Mouse (Mus musculus) heart, adult 9 months (tissue): Measurements from ENCODE around the gene Serpinb1c.
"Not testable (repeated sequence)": the region's sequence is repeated elsewhere in the genome, so short reads cannot be mapped to it uniquely, and the experiment has no call there.

Source experiments
- DNase-seq, 2 experiments: peaks; one replicate each; pipeline ENCODE4 v3.0.0; 2022; ENCODE audit warnings: low spot score in 2 of 2

The Serpinb1c gene

DNA sequence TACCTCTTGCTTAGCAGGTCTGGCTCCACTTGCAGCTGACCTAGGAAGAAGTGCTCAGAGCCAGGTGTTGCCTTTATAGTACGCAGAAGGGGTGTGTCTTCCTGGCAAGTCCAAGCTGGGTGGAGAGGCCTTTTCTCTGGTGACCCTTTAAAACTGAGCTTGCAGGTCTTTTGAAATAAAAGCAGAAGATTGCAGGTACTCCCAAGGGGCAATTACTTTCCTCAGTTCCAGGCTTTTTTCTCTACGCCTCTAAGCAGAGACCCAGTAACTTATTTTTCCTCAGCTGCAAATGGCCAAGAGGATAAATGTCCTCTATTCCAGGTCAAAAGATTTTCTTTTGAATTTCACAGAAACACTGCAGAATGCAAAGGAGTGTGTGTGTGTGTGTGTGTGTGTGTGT is at the start of gene Serpinb1c:
Serpinb1c (minus strand) TSS at position 101 of the 400 bp plus-strand sequence.
- no peak for DNase-seq

DNA sequence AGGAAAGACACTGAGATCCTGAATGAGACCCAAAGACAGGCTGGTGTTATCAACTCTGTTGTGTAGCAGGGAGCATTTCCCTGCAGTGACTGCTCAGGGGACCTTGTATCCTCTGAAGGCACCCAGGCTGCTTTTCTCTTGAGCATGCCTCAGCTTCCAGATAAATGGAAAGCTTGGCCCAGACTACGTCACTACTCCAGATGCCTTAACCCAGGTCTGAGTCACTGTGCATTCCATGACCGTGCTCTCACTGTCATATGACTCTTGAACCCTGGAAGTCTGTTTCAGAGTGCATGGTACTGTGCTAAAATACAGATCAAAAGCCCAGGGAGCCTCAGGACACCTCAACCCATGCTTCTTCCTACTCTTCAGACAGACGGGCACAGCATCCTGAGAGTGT is 41.2 kb upstream of the Serpinb1c start:
- DNase-seq, result peak in 1 of 2 experiments; percentile 43

DNA sequence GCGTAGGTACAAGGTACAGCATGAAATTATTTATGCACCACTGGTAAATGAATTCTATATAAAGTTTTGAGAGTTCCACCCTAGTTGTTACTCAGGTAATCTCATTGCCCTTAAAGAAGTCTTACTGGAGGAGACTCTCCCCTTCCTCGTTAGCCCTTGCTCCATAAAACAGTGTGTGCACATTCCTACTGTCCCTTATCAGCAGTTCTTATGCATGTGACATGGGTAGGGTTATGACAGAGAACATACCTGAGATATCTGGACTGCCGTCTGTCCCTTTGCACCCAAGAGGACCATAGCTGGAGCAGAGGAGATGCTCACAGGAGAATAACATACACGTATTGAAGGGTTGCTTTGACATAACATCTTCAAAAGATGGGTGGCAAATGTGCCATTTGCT is 40.3 kb upstream of the Serpinb1c start:
- not testable (repeated sequence) for DNase-seq

DNA sequence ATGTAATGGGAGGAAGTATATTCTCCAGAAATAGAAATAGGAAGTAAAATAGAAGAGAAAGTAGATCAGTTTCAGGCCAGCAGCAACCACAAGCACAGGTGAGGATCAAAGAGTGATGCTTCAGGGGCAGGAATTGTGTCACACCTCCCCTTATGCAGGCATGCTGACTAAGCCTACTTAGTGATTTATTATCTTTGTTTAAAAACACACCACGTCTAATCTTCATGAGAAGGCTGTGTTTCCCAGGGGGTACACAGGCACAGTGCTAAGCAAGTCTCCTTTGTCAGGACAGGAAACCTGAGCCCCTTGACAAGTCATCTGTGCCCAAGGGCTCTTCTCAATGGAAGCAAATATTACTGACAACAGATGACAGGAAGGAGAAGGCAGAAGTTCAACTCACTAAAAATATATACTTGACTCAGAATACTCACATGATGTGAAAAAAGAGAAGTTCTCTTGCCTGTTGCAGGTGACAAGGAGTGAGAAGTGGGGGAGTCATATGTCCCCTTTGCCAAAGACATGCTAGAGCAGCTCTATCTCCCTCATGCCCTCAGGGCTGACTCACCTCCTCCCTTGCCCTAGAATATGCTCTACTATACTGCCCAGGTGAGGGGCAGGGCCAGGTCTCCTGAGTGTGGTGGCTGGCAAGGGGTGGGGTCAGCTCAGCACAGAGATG is 36.8 kb upstream of the Serpinb1c start:
- no peak for DNase-seq

DNA sequence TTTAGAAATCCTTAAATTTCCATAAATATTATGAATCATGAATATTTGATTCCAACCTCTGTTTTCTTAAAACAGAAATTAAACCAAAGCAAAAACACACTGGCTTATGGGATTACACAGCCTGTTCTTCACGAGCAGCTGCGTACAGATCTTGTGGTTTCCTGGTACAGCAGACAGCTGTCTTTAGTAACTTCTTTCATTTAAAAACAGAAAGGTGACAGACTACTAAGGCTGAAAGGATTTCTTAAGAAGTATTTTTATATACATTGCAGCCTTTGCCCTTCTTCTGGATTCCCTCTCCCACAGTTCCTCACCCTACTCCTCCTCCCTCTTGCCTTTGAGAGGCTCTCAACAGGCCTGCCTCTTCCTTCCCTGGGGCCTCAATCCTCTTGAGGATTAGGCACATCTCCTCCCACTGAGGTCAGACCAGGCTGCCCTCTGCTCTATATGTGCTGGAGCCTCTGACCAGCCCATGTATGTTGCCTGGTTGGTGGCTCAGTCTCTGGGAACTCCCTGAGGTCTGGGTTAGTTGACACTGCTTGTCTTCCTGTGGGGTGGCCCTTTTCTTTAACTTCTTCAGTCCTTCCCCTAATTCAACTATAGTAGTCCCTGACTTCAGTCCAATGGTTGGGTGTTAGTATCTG is 31.2 kb upstream of the Serpinb1c start:
- DNase-seq, result no peak

DNA sequence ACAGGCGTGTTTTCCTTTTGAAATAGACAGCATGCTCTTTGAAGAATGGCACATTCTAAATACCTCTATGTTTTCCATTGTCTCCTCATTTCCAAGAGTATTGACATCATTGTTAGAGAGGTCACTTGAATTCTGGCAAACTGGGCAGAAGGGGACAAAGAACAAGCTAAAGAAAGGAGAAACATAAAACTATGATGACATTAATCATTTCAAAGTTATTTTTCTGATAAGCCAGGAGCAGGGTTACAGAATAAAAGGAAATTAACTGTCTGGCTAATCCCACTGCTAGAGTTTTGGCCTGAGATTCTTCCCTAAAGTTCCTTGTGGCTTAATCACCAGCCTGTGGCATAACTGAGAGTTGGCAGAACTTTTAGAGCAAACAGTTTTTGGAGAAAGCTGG is 29.2 kb upstream of the Serpinb1c start:
- DNase-seq, result no peak

DNA sequence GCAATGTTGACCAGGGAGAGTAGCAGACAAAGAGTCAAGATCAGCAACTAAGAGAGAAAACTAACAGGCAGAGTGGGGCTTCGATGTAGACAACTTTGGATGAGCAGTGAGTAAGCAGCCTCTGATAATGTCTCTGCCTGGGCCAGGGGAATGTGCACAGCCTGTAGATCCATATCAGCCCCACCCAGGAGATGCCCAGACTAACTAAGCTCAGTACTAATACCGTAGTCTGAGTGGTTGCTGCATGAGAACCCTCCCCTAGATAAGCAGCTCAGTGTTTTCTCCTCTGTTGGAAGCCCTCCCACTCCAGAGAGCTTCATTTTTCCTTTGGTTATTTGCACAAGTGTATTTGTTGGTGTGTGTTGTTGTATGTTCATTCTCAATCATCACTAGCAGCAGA is 28.6 kb upstream of the Serpinb1c start:
- DNase-seq, result no peak

DNA sequence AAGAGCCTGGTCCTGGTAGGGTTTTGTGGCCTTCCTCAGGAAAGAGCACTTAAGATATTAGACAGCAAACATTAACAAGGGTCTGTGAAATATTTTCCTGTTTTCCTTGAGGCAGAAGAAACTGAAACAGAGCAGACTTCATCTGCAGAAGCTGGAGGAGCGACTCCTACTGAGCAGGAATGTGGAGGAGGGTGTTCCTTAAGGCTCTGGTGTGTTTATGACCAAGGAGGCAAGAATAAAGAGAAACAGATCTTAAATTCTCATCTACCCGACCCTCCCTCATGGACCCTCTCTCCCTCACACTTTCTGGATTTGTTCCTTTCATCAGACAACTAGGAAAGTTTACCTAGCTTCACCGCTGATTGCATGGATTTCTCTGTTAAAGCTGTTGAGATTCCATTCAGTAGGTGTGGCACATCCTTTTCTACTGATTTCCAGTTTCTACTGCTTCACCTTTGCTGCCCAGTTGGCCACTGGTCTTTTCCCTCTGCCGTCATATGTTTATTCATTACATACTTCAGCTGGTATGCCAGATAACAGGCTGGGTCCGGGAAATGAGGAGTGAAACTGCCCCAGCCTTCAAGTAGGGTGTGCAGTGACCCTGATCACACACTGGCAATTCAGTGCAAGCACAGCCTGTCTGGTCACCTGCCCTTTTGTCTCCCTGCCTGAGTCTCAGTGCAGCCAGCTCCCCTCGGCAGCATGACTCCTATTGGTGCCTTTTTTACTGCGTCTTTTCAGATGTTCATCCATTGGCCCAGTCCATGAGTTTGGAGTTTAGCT is 26.8 kb upstream of the Serpinb1c start:
- DNase-seq, result peak; percentile 64 to 72

DNA sequence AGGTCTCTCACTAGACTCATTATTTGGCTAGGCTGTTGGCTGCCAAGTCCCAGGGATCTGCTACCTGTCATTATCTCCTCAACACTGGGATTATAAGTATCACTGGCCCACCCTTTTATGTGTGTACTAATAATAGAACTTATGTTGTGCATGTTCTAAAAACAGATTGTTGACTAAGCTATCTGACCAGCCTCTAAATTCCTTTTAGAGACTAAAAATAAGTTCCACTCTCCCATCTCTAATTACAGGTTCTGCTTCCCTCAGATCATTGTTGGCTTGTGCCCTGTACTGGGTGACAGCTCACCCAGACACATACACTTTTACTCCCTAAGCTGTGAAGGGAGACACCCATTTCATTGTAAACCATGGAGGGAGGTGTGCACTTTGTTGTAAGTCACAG is 24.6 kb upstream of the Serpinb1c start:
- peak; percentile 57 to 65 for DNase-seq

DNA sequence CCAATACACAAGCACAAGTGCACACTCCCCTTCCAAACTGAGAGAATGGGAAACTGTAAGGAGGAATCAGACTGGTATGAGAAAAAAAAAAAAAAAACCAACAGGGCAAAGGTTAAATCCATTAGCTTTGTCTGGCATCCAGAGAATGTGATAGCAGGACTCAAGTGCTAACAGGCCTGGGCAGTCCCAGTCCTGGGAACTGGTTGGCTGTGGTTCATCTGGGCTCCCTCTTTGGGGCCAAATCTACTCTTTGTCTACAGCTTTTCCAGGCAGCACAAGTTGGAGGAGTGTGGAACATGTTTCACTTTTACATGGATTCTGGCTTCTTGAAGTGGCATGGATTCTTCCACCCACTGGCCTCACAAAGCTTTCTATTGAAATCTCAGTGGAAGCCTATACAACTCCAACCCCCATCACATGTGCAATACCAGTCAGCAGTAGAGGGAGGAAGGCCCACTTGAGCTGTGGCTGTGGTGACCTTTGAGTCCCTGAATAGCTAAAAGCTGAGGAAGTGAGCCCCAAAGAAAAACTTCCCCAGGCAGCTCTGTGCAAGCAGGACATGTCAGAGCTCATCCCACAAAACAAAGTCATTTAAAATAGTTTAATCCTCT is 14.9 kb upstream of the Serpinb1c start:
- peak; percentile 34 to 35 for DNase-seq

DNA sequence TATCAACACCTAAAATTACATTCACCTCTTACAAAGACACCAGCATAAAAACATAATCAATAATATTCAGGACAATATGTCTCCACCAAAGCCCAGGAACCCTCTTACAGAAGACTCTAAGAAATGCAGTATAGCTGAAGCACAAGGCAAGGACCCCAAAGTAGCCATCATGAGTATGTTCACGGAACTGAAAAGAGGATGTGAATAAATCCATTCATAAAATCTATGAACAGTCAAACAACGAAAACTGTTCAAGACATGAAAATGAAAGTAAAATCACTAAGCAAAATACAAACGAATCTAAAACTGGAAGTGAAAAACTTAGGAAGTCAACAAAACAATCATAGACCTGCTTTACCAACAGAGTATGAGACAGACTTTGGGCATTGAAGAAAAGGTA is 10.2 kb upstream of the Serpinb1c start:
- no peak for DNase-seq

DNA sequence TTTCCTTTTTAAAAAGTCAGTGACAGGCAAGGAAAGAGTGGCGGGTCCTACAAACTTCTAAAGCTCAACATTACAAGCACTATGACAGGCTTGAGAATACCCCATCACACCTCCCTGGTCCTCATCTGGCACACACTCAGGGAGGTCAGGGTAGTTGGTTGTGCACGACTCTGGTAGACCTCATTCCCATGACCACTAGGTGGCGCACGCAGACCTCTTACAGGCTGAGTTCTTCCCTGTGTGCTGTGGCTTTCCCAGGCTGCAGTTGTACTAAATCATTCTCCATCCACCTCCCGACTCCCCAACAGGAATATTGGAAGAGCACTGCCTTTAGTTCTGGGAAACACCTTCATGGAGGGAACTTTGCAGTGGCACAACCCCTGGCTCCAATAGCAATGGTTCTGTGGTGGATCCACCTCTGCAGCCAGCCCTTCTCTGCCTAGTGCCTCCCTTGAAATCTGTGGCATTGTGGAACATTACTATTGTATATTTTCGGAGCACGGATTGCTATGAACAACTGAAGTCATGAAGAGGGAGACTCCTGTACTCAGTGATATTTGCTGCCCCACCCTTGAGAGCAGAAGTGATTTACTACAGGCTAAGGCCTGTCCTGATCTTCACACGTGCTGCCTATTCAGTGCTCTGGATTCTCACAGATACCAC is 5.3 kb upstream of the Serpinb1c start:
- DNase-seq, result peak; percentile 71 to 88

DNA sequence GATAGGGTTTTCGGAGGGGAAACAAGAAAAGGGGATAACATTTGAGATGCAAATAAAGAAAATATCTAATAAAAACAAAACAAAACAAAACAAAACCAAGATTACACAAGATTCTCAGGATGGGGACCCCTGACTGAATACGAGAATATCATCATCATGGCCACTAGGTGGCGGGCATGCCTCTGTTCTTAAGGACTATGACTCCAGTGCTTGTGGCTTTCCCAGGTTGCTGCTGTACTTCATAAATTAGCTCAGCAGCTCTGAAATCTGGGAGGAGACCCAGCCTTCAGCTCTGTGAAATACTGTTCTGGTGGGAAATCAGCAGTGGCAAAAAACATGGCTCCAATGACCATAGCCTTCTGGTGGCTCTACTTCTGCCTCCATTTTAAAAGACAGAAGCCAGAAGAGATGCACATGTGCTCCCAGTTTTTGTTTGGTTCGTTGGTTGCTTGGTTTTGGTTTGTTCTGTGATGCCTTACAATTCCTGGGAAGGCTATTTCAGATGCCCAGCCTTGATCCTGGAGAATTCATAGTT is 4.5 kb upstream of the Serpinb1c start:
- peak; percentile 50 to 65 for DNase-seq

DNA sequence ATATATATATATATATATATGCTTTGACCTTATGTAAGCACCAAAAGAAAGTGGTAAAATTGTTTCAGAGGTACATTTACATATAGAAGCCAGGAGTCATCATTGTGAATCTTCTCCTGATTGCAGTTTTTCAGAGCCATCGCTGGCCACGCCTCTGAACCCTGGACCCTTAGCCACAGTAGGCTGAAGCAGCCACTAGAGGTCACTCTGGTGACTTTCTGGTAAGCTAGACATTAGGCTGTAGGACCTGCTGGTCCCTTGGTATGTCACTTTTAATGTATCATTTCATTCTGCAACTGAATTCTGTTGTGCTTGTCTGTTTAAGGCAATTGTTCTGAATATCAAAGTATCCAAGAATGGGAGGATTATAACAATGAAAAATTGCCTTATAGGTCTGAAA is 2.6 kb upstream of the Serpinb1c start:
- DNase-seq, result no peak

DNA sequence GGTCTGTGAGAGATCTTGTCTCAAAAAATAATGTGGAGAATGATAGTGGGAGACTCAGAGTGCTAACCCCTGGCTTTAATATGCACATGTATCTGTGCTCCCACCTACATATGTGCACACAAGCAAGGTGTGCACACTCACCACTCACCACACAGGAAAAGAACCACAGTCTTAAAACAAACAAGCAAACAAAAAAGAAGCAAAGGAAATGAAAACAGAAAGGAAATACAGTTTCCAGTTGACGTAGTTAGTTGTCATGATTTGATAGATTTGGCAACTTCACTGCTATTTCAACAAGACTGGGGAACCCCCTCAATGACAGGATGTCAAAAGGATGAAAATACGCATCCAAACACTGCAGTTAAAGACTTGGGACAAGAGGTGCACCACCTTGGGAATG is 1.1 kb upstream of the Serpinb1c start:
- not testable (repeated sequence) for DNase-seq

DNA sequence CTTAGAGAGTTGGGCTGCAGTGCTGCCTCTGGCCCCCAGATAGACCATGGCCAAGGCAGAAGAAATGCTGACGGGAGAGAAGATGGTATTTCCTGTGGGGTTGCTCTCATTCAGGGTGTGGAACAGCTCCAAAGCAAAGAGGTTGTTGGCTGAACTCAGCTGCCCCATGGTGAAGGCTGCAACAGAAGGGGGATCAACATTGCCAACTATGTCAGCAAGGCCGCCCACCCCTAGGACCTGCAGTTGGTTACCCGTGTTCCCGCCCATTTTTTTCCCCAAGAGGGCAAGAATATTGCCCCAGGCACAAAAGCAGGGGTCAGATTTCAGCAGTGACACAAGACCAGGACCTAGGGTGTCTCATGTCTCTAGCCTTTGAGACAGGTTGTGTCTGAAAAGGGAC is 1.1 kb downstream of the Serpinb1c start:
- DNase-seq, result no peak

DNA sequence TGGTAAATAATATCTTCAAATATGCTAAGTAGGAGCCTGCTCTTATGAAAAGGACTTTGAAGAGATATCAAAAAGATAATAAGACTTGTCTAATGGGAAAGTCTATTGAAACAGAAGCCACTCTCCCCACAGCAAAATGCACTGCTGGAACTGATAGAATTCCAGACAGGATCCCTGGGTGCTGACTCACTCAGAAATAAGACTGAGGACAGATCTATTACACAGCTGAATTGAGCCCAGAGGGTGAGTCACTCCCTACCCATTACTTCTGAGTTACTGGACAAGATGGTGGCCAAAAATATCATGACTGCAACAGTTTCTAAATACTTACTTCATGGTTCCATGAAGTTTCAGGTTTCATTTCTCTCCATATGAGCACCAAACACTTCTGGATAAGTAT is 13.3 kb downstream of the Serpinb1c start:
- DNase-seq, result no peak

DNA sequence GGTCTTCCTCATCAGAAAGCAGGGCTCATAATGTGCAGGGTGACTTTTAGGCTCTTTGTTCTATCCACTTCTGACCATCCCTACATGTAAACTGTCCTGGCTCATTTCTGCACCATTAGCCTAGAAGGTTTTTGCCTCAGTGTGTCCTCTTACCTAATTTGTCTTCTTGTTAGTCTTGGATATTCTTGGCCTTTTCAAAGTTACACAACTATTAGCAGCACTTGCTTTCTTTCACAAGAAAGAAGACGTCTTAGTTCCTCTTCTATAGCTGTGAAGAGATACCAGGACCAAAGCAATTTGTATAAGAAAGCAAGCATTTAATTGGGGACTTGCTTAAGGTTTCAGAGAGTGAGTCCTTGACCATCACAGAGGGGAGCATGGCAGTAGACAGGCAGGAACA is 24.1 kb downstream of the Serpinb1c start:
- DNase-seq, result no peak

DNA sequence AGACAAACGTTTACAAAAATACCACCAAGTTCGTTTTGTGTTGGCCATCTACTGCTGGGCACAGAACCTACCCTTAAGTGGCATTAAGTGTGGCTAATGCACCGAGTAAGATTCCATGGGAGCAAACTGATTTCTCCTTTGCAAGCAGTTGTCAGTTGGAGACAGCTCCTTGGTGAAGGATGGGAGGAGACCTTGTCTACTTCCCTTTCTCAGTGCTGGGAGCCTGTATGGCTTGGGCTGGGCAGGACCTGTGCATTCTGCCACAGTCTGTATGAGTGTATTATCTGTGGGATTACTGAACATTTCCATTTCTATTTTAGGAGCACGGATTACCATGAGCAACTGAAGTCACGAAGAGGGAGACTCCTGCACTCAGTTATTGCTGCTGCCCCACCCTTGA is 29.2 kb downstream of the Serpinb1c start:
- no peak for DNase-seq

DNA sequence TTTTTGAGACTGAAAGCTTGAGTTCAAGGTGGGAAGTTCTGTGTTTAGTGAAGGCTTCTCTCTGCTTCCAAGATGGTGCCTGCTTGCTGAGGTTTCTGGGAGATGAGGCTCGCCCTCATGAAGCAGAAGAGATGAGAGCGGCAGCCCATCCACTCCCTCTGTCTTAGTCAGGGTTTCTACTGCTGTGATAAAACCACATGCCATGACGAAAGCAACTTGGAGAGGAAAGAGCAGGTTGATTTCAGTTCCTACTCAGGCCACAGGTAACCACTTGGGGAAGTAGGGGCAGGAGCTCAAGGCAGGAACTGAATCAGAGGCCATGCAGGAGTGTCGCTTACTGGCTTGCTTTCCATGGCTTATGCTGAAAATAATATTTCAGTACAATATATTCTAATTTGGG is 29.8 kb downstream of the Serpinb1c start:
- DNase-seq, result not testable (repeated sequence)

DNA sequence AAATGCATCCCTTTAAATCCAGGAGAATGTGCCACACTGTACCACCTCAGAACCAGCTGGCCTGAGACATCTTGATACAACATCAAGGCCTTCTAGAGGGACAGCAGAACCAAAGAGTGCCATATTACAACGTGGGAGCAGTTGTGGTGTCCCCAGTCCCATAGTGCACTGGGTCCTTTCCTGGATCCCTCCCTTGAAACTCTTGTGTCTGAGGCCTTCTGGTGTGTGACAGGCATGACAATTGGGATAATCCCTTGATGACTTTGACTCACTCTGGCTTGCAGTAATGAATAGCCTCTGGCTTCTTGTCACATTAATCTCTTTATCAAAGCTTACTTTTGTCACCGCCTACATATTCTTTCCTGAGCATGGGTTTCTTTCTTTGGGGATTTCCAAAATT is 31.0 kb downstream of the Serpinb1c start:
- no peak for DNase-seq

DNA sequence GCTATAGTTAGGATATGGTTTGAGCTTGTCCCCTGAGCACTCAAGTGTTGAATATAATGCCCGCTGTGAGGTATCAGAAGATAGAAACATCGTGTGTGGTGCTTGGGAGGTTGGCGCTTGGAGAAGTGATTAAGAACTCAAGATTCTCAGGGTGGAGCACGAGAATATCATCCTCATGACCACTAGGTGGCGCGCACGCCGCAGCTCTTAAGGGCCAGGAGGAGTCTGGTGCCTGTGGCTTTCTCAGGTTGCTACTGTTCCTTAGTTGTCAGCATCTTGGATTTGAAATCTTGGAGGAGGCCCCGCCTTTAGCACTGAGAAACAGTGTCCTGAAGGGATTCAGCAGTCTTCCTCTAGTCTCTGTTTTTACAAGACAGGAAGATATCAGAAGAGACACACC is 31.5 kb downstream of the Serpinb1c start:
- peak; percentile 23 to 48 for DNase-seq
